Mouse (Mus musculus) MEL (cell line): ENCODE measurements around the gene Tubg2.

Experiments used
- BHLHE40 ChIP-seq: IDR thresholded peaks from 2 replicates; pipeline ENCODE4 v1.6.1; 2012; ENCODE audit warnings: low read depth, mild to moderate bottlenecking, inconsistent platforms, low read length, improper control_type of control experiment, borderline replicate concordance
- CHD2 ChIP-seq: IDR thresholded peaks from 2 replicates; pipeline ENCODE4 v1.6.1; 2011; ENCODE audit warnings: low read length, improper control_type of control experiment
- CTCF ChIP-seq, 3 experiments: IDR thresholded peaks in 2 of 3; conservative IDR thresholded peaks in 1 of 3; 2 replicates each; pipeline ENCODE4 v1.5.1; 2011 to 2012; ENCODE audit warnings: low read length in 3 of 3, low read depth in 2 of 3, mild to moderate bottlenecking in 2 of 3, improper control_type of control experiment in 1 of 3, inconsistent platforms in 1 of 3, mixed read lengths in 1 of 3, moderate library complexity in 1 of 3; ENCODE audit not compliant: control insufficient read depth in 1 of 3, insufficient read depth in 1 of 3, poor library complexity in 1 of 3, severe bottlenecking in 1 of 3
- E2F4 ChIP-seq: IDR thresholded peaks from 2 replicates; pipeline ENCODE4 v1.6.1; 2011; ENCODE audit warnings: low read depth, low read length, improper control_type of control experiment, borderline replicate concordance
- ELF1 ChIP-seq: IDR thresholded peaks from 2 replicates; pipeline ENCODE4 v1.6.1; 2014; ENCODE audit warnings: low read depth, mild to moderate bottlenecking, inconsistent platforms, low read length, improper control_type of control experiment, moderate library complexity
- EP300 ChIP-seq, 2 experiments: IDR thresholded peaks; 2 replicates each; pipeline ENCODE4 v1.6.1; 2011; ENCODE audit warnings: improper control_type of control experiment in 2 of 2, low read length in 2 of 2, low read depth in 1 of 2, mild to moderate bottlenecking in 1 of 2
- HCFC1 ChIP-seq: IDR thresholded peaks from 2 replicates; pipeline ENCODE4 v1.6.1; 2012; ENCODE audit warnings: low read depth, mild to moderate bottlenecking, inconsistent platforms, low read length, improper control_type of control experiment, moderate library complexity
- KAT2A ChIP-seq: conservative IDR thresholded peaks from 2 replicates; pipeline ENCODE4 v1.6.1; 2012; ENCODE audit warnings: low read depth, low read length, improper control_type of control experiment, inconsistent platforms
- MAZ ChIP-seq: IDR thresholded peaks from 2 replicates; pipeline ENCODE4 v1.6.1; 2012; ENCODE audit warnings: low read depth, mild to moderate bottlenecking, inconsistent platforms, low read length, improper control_type of control experiment
- MYB ChIP-seq: IDR thresholded peaks from 2 replicates; pipeline ENCODE4 v1.6.1; 2011; ENCODE audit warnings: mild to moderate bottlenecking, low read depth, low read length, improper control_type of control experiment
- POLR2A ChIP-seq, 2 experiments: IDR thresholded peaks; 2 replicates each; pipeline ENCODE4 v1.6.1; 2011 to 2012; ENCODE audit warnings: low read length in 2 of 2, mild to moderate bottlenecking in 2 of 2, control low read depth in 1 of 2, improper control_type of control experiment in 1 of 2, low read depth in 1 of 2, moderate library complexity in 1 of 2; ENCODE audit not compliant: control insufficient read depth in 1 of 2, insufficient read depth in 1 of 2, poor library complexity in 1 of 2
- POLR2AphosphoS2 ChIP-seq: IDR thresholded peaks from 2 replicates; pipeline ENCODE4 v1.6.1; 2011; ENCODE audit warnings: low read length, improper control_type of control experiment
- RCOR1 ChIP-seq: IDR thresholded peaks from 2 replicates; pipeline ENCODE4 v1.6.1; 2012; ENCODE audit warnings: low read depth, mild to moderate bottlenecking, inconsistent platforms, low read length, improper control_type of control experiment
- TAL1 ChIP-seq: IDR thresholded peaks from 2 replicates; pipeline ENCODE4 v1.6.1; 2012; ENCODE audit warnings: mild to moderate bottlenecking, inconsistent platforms, low read length, moderate library complexity, mixed read lengths

DNA sequence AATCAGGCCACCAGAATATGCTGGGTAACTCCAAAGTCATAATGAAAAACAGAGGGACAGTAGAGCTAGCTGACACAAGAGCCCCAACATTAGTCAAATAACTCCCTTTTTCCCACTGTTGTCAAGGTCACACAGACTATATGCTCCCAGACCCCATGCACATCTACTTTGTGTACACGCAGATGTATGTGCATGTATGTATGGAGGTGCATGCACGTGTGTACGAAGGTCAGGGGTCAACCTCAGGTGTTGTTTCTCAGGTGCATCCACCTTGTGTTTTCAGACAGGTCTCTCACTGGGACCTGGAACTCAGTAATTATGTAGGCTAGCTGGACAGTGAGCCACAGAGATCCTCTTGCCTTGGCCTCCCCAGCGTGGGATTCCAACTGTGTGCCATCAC lies 29.7 kb downstream of the Tubg2 start:
- no peak for TF ChIP-seq CHD2
- TF ChIP-seq KAT2A: no peak
- TF ChIP-seq CTCF (IDR thresholded peaks at IDR 0.05 in 2 of 3, conservative IDR thresholded peaks at IDR 0.05 in 1 of 3; ENCODE audit: control insufficient read depth in 1 of 3, insufficient read depth in 1 of 3, low read depth in 2 of 3, low read length in 3 of 3, poor library complexity in 1 of 3, severe bottlenecking in 1 of 3): no peak
- TF ChIP-seq E2F4: no peak
- no peak for TF ChIP-seq TAL1
- TF ChIP-seq POLR2A (IDR thresholded peaks at IDR 0.05; ENCODE audit: control insufficient read depth in 1 of 2, insufficient read depth in 1 of 2, low read depth in 1 of 2, low read length in 2 of 2, poor library complexity in 1 of 2): no peak
- TF ChIP-seq HCFC1: no peak
- TF ChIP-seq MYB: no peak
- TF ChIP-seq BHLHE40: no peak
- no peak for TF ChIP-seq RCOR1
- no peak for TF ChIP-seq MAZ
- TF ChIP-seq ELF1: no peak
- TF ChIP-seq POLR2AphosphoS2: no peak
- TF ChIP-seq EP300 (IDR thresholded peaks at IDR 0.05; ENCODE audit: low read depth in 1 of 2, low read length in 2 of 2): no peak
